Mouse (Mus musculus) frontal cortex, postnatal 36 days (tissue): ENCODE data around the gene Mical3.

Source experiments
- DNase-seq, 2 experiments: peaks; one replicate each; pipeline ENCODE4 v3.0.0; 2022; ENCODE audit warnings: low spot score in 2 of 2

Gene Mical3

DNA sequence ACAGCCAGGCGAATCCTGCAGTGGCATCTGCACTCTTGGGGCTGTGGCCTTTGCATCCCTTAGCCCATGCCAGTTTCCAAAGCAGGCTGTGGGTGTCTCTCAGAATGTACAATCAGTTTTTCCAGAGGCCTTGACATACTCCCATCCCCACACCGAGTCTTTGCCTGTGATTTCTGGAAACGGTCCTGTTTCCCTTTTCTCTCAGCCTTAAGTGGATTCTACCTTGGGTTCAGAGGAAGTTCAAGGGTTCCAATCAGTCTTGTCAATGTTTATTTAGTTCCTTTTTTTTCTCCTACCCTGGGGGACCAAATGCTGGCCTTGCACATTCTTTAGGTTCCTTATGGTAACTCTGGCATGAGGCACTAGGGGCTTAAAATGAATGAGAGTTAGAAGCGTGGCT, 16.0 kb upstream of the Mical3 start:
- DNase-seq: no peak

DNA sequence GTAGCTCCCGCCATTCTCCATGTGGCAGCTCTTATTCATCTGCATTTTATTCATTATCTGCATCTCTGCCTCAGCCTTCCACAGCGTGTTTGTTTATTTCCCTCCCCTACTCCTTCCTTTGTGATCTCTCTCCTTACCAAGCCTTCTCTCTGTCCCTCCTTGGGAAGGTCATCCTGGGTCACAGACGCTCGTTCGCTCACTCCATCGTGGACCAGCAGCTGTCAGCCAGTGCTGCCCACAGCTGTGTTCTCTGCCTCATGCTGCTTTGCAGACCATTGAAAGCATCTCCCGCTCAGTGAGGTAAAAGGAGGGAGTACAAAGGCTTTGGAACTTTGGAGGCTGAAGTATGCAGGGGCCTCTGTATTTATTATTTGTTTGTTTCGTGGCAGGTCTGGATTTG, 15.1 kb upstream of the Mical3 start:
- no peak for DNase-seq

DNA sequence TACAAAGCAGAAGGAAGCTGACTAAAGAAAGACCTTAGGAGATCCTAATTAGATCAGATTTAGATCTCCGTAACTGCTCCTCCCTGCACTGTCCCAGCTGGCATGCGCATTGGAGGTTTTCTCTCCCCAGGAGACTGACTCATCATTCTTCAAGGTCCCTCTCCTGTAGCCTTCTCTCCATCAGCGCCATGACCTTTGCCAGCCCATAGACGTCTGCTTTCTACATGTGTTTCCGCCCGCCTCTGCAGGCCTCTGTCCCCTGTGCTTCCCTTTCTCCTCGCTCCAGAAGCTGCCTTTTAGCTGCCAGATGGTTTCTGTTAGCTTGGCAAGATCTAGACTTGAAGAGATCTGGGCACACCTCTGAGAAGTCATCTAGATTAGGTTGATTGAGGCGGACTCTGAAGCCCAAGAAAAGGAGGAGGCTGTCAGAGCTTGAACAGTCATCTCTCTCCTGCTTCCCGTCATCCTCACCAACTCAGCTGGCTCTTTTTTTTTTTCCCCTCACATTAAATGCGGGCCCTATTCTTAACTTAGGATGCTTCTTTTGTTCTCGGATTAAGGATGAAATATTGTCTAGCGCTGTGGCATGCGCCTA, 14.3 kb upstream of the Mical3 start:
- no peak for DNase-seq

DNA sequence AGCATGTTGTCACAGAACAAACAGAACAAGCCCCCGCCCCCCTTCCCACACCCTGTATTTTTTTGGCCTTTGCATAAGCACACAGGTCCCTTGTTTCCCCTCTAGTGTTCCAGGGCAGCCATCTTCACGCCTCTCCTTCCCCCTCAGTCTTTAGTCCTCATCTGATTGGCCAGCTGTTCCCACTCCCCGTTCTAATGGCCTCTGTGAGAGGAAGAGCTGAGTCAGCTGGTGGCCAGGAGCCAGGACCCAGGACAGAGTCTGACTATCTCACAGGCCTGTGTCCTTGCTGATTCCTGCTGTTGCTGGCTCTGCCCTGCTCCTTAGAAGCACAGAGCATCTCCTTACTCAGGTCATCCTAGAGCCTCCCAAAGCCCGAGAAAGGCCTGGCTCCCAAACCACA, 13.3 kb upstream of the Mical3 start:
- no peak for DNase-seq

DNA sequence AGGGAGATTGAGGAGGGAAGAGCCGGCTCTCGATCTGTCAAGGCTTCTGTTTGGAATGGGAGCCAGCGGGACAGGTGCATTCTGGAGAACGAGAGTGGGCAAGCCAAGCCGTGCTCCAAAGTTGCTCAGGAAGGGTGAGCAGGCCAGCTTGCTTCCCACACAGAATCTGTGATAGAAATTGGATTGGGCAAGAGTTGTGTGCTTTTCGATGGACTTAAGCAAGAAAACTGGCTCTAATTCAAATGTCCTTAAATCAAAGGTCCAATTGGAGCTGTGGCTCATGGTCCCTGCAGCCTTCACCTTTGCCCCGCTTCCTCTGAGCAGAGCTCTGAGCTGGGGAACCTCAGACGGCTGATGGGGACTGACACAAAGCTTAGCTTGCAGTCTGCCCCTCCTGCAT, 12.6 kb upstream of the Mical3 start:
- DNase-seq: no peak

DNA sequence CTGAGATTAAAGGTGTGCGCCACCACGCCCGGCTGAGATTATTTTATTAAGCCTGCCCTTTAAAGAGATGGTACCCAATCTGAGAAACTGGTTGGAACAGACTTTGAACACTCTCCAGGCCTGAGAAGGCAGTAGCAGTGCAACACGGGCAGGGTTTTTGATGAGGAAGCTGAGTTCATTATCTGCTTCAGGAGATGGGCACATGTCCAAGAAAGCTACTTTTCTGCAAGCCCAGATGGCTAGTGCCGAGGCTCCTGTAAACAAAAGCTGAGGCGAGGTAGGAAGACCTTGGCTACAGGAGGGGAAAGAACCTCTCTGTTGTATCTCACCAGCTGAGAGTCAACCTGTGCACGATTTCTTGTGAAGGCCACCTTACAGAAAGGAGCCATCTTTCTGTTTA, 11.5 kb upstream of the Mical3 start:
- no peak for DNase-seq

DNA sequence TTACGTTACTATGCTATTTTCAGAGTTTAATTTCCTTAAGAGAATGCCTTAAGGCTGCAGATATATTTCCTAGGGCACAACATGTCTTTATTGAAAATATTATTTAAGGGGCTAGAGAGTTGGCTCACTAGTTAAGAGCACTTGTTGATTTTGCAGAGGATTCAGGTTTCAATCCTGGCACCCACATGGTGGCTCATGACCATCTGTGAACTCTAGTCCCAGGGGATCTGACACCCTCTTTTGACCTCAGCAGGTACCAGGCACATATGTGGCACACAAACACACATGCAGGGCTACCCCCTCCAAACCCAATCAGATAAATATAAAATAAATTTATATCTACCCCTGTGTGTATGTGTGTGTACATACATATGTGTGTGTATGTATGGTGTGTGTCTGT, 8.5 kb upstream of the Mical3 start:
- DNase-seq: no peak

DNA sequence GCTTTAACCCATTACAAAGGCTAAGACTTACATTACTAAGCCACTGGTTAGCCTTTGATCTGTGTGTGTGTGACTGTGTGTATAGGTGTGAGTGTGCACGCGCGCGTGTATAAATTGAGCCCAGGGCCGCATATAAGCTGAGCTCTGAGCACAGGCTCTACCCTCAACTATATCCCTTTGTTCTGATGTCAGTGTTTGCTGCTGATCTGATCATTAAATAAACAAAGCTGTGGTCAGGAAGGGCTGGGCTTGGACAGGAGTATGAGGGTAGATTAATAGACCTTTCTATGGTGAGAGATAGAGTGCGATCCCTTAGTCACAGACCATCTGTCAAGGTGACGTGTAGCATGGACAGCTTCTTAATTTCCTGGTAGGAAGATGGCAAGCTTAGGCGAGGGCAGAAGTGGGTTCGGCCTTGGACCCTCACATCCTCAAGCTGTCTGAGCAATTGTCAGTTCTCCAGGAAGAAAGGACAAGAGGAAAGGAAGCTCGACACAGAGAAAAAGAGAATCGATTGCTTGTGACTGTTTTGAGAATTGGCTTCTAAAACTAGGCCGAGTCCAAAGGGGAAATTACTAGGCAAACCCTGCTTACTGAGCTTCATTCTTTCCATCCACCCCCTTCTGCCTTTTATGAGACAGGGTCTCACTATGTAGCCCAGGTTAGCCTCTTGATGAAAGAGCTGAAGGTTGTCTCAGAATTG, 7.7 kb upstream of the Mical3 start:
- no peak for DNase-seq

DNA sequence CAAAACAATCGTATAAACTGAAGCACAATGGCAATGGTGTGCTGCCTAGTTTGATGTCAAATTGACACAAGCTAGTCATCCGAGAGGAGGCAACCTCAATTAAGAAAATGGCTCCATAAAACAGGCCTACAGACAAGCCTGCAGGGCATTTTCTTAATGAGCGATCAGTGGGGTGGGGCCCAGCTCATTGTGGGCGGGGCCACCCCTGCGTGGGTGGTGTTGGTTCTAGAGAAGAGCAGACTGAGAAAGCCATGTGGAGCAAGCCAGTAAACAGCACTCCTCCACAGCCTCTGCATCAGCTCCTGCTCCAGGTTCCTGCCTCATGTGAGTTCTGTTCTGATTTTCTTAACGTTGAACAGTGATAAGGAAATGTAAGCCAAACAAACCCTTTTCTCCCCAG, 6.4 kb upstream of the Mical3 start:
- DNase-seq: no peak

DNA sequence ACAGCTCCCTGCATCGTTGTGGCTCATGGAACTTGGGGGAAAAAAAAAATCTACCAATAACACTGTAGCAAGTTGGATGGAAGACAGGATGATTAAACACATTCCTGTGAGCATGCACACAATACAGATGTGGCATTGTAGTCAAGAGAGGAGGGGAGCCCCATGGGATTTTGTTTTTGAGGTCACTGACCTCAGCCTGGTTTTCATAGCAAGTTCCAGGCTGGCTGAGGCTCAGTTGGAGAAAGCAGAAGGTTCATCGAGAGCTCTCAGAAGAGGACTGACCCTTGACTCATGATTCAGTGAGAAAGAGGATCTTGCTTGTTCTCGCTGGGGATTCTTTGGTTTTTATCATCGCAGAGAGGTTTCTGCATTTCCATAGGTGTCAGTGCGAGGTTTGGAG, 4.1 kb upstream of the Mical3 start:
- DNase-seq: no peak

DNA sequence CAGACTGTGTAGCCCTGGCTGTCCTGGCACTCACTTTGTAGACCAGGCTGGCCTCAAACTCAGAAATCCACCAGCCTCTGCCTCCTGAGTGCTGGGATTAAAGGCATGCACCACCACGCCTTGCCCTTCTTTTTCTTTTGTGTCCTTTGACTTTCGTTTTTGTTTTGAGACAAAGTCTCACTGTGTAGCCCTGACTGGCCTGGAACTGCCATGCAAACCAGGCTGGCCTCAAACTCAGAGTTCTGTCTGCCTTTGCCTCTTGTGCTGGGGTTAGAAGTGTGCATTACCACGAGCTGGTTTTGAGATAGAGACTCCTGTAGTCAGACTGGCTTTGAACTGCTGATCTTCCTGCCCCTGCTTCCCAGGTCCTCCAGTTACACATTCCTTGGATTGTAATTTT, 3.5 kb upstream of the Mical3 start:
- DNase-seq: no peak

DNA sequence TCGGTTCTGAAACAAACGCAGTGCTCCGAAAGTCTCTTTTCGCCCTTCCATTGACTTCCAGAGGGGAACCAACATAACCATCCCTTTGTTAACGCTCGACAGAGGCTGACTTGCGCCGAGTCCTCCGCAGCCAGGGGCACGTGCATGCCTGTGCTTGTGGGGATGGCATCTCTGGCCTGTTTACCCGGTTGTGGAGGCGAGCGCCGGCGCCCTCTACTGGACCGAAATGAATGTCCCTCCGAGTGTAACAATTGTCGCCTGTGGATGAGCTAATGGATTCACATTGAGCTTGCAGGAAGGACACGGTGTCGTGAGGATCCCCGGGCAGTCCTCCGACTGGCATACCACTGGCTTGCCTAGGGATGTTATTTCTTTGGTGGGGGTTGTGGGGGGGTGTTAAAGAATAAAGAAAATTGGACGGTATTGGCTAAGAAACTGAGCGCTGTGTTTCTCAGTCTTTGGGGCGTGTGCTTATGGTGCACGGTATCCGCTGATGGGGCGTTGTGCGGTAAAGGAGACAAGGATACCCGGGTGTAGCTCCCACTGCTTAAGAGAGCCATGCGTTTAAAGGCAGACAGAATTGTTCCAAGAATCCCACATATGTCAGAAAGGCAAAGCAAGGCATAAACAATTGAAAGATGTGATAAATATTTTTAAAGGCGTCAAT, 627 bp downstream of the Mical3 start:
- DNase-seq: peak; percentile 87 to 92

DNA sequence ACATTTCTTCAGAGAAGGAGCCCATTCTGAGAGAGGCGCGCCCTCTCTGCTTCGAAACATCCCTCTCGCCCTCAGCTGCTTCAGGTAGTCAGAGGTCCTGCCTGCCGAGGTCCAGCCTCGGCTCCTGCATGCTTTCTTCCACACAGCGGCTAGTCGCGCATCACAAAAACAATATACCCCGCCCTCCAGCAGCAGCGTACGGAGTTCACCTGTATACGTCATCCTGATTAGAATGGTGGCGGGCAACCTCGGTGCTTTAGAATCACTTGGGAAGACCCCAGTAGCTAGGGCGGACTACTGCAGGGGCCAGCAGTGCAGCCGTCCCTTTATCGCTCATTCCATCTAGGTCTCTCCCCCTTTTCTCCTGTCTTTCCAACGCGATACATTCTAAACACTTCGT, 1.3 kb downstream of the Mical3 start:
- peak; percentile 55 to 57 for DNase-seq

DNA sequence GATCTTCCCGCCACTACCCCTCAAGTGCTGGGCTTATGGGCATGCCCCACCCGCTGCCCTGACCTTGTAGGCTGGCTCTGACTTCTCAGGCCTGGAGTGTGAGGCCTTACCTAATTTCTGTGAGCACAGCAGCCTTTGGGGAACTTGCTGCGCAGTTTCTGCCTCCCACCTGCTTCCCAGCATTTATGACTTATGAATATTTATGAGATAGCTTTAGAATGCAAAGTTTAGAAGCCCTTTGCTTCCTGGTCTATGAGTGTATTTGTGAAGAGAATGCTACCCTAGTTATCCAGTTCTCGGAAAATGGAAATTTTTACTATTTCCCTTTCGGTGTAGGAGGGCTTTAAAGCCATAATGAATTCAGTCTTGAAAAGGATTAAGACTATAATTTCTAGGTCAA, 2.1 kb downstream of the Mical3 start:
- DNase-seq: peak in 1 of 2 experiments; percentile 46

DNA sequence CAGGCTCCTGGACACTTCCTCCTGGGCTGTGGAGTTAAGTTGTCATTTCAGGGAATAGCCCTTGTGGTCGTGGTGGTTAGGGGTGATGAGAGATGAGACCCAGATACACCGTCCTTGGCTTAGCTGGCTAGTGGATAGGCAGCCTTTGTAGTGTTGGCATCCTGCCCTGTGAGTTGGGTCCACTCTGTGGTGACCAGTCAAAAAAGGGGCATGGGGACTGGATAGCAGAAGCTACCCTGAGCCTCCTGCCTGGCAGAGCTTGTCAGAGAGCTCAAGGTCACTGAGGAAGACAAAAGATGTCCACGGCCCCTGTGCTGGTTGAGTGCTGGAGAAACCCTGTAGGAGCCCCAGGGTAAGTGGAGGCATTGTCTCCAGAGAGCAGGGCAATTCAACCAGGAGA, 3.1 kb downstream of the Mical3 start:
- DNase-seq: no peak

DNA sequence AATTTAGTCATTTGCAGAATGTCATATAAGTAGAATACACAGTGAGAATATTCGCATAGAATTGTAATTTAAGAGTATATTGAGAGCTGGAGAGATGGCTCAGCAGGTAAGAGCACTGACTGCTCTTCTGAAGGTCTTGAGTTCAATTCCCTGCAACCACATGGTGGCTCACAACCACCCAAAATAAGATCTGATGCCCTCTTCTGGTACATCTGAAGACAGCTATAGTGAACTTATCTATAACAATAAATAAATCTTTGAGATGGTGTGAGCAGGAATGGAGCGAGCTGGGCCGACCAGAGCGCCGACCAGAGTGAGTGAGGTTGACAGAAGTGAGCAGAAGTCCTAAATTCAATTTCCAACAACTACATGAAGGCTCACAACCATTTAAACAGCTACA, 4.6 kb downstream of the Mical3 start:
- DNase-seq: no peak

DNA sequence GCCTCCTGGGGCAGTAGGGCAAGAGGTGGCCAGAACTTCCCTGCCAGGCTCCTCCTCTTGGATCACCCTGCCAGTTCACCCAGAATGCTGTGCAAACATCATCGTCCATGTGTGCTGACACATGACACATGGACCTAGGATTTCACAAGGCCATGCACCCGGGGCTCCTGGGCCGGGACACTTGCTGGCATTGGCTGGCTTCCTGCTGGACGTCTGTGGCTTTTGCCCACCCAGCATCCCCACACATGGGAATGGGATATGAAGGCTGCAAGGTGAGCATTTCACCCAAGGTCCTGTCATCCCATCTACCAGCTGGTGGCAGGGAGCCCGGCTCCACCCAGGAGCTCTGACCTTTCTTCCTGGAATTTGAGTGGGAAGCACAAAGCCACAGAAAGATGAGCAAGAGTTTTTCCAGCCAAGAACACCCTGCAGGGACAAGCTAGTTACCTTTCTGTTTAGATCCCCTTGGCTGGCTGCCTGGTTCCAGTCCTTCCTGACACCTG, 8.0 kb downstream of the Mical3 start:
- DNase-seq: no peak

DNA sequence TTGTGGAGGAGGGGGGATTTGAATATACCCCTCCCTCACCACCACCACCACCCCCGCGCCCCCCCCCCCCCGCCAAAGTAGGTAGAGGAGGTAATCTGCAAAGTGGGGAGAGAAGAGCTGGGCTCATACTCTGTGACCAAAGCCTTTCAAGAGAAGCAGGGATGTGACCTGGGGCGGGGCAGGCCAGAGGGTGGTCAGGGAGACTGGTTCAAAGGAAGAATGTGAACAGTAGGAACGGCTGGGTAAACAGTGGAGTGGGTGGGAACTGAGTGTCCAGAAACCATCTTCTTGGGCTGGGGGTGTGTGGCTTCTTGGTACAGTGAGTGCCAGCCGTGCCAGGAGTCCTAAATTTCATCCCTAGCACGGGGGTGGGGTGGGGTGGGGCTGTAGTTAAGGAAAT, 10.0 kb downstream of the Mical3 start:
- DNase-seq: no peak

DNA sequence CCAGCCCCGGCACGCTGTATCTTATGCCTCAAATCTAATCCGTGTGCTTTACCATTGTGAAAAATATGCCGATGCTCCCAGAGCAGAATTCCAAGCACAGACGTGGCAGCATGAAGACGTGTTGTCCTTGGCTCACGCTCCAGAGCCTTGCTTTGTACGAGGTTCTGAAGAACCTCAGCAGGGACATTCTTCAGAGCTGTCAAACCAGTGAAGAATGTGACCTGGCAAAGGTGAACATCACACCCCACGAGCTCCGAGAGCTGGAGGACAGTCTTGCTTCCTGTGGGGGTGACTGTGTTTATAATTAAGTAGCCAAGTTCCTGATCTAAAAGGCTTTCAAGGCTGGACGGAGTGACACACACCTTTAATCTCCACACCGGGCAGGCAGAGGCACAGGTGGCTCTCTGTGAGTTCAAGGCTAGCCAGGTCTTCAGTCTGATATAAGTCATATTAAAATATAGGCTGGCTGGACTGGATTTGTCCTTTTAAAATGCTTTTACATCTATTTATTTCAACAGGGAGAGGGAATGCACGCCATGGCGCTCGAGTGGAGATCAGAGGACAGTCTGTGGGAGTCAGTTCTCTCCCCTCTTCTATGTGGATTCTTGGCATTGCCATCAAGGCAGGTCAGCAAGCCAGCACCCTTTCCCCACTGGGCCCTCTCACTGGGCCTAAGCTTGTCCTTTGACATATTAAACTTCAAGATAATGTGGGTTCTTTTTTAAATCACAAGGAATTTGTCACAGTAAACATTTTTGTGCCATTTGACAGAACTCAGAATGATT, 12.6 kb downstream of the Mical3 start:
- no peak for DNase-seq

DNA sequence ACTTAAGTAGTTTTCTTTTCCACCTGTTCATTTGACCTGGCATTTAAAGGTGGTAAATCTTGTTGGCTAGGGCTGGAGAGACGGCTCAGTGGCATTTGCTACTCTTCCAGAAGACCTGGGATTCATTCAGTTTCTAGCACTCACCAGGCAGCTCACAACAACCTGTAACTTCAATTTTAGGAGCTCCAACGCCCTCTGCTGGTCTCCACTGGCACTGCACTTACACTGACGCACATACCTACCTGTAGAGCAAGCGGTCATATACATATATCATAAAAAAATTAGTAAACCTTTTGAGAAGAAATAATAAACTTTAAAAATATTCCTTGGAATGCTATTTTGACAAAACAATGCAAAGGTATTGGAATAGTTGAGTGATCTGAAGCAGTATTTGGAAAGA, 13.7 kb downstream of the Mical3 start:
- DNase-seq: no peak

DNA sequence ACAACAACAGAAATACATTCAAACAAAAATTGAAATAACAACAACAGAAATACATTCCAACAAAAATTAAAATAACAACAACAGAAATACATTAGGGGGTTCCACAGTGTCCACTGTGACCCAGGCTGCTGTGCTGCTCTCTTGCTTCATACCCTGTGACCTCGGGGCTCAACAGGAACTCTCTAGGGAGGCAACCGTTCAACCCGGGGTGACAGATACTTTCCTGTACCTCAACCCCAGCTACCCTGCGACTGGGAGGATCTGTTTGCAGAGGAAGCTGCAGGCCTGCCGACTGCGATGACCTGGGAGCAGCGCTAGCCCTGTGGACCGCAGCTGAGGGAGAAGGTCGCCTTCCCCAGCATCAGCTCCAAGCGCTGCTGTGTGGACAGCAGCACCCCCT, 14.4 kb downstream of the Mical3 start:
- no peak for DNase-seq

DNA sequence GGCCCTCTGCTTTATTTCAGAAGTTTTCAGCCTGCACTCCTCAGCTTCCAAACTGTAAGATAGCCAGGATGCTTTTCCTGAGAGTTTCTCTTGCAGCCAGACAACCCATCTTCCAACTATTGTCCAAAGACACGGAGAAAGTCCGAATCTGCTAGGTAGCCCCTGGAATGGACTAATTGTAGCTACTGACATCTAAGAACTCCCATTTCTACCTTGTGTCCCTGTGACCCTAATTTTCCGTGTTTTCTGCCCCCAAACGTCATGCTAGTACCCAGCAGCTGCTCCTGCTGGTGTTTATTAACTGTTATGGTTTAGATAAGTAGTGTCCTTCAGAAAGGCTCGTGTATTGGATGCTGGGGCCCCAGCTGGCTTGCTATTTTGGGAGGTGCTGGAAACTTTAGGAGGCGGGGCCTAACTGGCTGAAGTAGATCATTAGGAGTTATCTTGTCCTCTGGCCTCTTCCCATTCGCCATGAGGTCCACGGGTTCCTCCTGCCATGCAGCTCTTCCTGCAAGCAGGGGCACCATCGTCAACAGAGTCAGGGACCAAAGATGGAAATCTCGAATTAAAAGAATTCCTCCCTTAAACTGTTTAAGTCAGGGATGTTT, 19.2 kb downstream of the Mical3 start:
- DNase-seq: no peak
